Mouse (Mus musculus) leukemia stem cell, adult 10-12 weeks (primary cell): ENCODE results near the gene Gm49369. TPM values are rescaled to one million over a fixed set of nuclear protein-coding genes. Genes with fewer than 3 reads are reported as not detected.

Experiments used
- polyA plus RNA-seq: library from polyadenylated mRNA; stranded (reverse); fragments of >175 nt; gene quantifications from 2 replicates; pipeline ENCODE4 v1.2.3, GENCODE M21; 2012; ENCODE audit warnings: low replicate concordance

Gm49369 gene
- 13.8 TPM in 1 of 2 replicates, not detected in the other for polyA plus RNA-seq

DNA sequence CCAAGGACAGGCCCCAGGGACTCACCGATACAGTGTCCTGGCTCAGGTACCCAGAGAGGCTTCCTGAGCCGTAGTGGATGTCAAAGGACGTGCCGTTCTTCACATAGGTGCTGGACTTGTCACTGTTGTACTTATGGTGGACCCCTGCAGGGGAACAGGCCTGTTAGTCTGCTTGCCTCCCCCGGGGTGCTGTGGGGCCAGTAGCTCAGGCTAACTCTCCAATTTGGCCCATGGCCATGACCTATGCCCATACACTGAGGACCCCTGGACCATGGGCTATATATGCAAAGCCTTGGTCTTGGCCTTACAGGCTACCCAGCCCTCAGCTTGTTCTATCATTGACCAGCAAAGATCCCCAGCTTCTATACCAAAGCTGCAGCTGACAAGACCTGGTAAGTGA lies at the start of gene Gm49369:
Gene Gm49369, minus strand, starts transcription at position 101 of the 400 bp plus-strand sequence.

DNA sequence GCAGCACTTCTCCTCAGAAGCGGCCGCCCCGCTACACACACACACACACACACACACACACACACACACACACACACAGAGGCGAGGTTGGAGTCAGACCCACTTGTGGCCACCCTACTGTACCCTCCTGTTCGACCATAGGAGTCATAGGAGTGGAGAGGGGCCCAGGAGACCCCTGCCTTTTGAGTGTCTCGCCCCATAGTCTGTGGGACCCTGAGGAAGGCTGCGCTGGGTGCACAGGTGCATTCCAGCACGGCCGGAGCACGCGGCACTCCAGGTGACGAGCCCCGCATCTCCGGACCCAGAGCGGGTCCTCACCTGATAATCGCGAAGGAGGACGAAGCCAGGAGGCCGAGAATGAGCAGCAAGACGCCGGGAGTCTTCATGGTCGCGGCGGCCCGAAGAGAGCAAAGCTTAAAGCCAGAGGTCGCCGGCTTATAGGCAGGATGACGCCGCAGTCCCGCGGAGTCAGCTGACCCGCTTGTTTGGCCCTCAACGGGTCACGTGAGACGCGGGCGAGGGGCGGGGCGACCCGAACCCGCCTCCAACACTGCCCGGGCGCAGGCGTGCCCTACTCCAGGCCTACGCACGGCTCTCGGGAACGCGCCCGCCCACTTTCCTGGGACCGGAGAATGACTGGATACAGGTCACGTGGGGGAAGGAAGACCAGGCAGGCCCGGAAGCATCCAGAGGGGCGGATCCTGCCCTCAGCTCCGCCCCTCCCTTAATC lies 5.1 kb upstream of the Gm49369 start, which contains the start of gene Ctsd:
Gene Ctsd, minus strand, starts transcription at position 620 of the 730 bp plus-strand sequence.

DNA sequence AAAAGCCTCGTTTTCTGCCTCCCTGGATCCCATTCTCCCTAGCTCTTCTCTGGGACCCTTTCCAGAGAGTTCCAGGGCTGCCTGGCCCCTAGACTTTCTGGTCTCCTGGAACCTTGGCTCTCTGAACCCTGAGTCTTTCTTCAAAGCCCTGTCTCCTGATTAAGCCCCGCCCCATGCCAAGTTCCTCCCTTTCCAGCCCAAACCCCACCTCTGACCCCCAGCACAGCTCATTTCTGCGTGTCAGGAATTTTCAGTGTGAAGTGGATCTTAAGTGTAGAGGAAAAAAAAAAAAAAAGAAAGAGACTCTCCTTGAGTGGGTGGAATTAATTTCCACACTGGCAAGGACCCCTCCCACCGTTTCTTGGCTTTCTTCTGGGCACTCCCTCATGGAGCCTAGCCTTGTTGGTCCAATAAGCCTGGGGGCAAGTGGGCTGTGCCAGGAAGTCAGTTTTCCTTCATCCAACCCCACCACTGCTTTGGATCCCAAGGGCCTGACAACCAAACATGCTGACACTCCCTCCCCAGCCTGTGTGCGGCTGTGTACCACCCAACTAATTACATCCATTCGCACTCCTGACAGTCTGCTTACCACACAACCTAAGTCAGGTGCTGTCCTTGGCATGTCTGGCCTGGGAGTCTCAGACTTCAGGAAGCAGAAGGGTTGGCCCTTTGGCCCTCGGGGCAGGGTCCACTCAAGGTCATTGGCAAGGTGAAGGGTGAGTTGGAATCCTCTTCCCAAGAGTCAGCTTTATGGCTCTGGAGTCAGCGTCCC lies 8.6 kb downstream of the Gm49369 start, which contains the start of gene Ifitm10:
Gene Ifitm10, minus strand, starts transcription at position 113 of the 772 bp plus-strand sequence.

Other genes with a start within 250 kb of the Gm49369 start
- gene Gm39115, start 246.6 kb downstream of the Gm49369 start, polyA plus RNA-seq = not detected in 2 replicates
- not detected in 2 replicates for gene Gm45337, start 238.1 kb downstream of the Gm49369 start, polyA plus RNA-seq
- not detected in 2 replicates for gene Gm29735, start 225.6 kb downstream of the Gm49369 start, polyA plus RNA-seq
- not detected in 2 replicates for gene Gm4553, start 216.9 kb downstream of the Gm49369 start, polyA plus RNA-seq
- not detected in 2 replicates for gene Krtap5-2, start 206.7 kb downstream of the Gm49369 start, polyA plus RNA-seq
- not detected in 2 replicates for gene Gm10153, start 192.3 kb downstream of the Gm49369 start, polyA plus RNA-seq
- not detected in 2 replicates for gene Krtap5-3, start 181.3 kb downstream of the Gm49369 start, polyA plus RNA-seq
- not detected in 2 replicates for gene Gm7579, start 170.8 kb downstream of the Gm49369 start, polyA plus RNA-seq
- gene Krtap5-5, start 152.7 kb downstream of the Gm49369 start, polyA plus RNA-seq = not detected in 2 replicates
- not detected in 2 replicates for gene Gm40460, start 141.6 kb downstream of the Gm49369 start, polyA plus RNA-seq
- not detected in 2 replicates for gene Gm2431, start 124.3 kb downstream of the Gm49369 start, polyA plus RNA-seq
- not detected in 2 replicates for gene Gm4559, start 108.3 kb downstream of the Gm49369 start, polyA plus RNA-seq
- not detected in 2 replicates for gene Krtap5-1, start 85.5 kb downstream of the Gm49369 start, polyA plus RNA-seq
- gene Krtap5-4, start 79.1 kb downstream of the Gm49369 start, polyA plus RNA-seq = not detected in 2 replicates
- gene Ifitm10, start 8.9 kb downstream of the Gm49369 start, polyA plus RNA-seq = 7.7 and 27.5 TPM in 2 replicates
- 189 and 243 TPM in 2 replicates for gene Ctsd, start 5.4 kb upstream of the Gm49369 start, polyA plus RNA-seq
- 0.28 TPM in 1 of 2 replicates, not detected in the other for gene Syt8, start 52.2 kb upstream of the Gm49369 start, polyA plus RNA-seq
- 0.49 TPM in 1 of 2 replicates, not detected in the other for gene Tnni2, start 59.1 kb upstream of the Gm49369 start, polyA plus RNA-seq
- gene Lsp1, start 78.1 kb upstream of the Gm49369 start, polyA plus RNA-seq = 86.7 and 86.8 TPM in 2 replicates
- gene Tnnt3, start 116.2 kb upstream of the Gm49369 start, polyA plus RNA-seq = 0.83 TPM in 1 of 2 replicates, not detected in the other
- 12.1 and 25.9 TPM in 2 replicates for gene Mrpl23, start 150.0 kb upstream of the Gm49369 start, polyA plus RNA-seq